Mouse (Mus musculus) urinary bladder, adult 2 months (tissue): ENCODE data around the gene Comt. TPM values are rescaled to one million over a fixed set of nuclear protein-coding genes. Genes with fewer than 3 reads are reported as not detected.

Experiments used
- DNase-seq: peaks from one replicate; pipeline ENCODE4 v3.0.0; 2022; ENCODE audit warnings: low spot score
- polyA plus RNA-seq: library from polyadenylated mRNA; depleted of rRNA; stranded (reverse); fragments of >200 nt; gene quantifications from 2 replicates; pipeline ENCODE4 v1.2.3, GENCODE M21; 2012

The Comt gene
- polyA plus RNA-seq, 1 experiment = 205 TPM

DNA sequence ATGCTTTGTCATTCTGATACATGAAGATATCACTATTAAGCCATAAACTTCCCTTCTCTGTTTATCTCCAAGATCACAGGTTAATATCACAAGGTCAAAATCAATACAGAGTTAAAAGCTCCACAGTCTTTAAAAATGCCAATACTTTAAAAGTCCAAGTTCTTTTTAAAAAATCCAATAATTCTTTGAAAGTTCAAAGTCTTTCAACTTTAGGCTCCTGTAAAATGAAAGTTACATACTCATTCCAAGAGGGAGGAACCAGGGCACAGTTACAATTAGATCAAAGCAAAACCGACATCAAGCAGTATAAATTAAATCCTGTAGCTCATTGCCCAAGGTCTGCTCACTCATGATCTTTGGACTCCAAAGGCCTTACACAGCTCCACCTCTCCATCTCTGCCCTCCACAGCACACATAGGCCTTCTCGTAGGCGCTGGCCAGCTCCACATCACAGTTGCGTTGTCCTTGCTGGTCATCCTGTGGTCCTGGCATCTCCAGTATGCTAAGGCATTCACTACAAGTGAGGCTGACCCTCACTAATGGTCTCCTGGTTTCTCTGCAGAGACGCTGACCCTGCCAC, 6.8 kb upstream of the Comt start:
- DNase-seq = no peak

DNA sequence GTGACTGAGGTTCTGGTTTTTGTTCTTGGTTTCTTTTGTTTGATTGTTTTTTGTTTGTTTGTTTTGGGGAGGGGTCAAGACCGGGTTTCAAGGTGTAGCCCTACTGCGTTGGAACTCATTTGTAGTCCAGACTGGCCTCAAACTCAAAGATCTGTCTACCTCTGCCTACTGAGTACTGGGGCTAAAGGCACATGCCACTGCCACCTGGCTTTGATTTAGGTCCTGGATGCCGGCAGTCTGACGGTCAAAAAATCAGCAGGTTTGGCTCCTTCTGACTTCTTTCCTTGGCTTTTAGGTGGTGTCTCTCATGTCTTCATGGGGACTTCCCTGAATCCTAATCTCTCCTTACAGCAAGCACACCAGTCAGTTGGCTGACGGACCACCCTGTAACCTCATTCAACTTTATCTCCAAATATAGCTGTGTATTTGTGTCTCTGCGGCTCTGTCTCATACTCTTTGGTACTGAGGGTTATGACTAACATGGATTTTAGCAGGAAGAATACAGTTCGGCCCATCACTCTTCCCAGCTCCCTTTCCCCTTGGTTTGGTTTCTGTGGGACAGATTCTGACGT, 4.1 kb upstream of the Comt start:
- DNase-seq = no peak

DNA sequence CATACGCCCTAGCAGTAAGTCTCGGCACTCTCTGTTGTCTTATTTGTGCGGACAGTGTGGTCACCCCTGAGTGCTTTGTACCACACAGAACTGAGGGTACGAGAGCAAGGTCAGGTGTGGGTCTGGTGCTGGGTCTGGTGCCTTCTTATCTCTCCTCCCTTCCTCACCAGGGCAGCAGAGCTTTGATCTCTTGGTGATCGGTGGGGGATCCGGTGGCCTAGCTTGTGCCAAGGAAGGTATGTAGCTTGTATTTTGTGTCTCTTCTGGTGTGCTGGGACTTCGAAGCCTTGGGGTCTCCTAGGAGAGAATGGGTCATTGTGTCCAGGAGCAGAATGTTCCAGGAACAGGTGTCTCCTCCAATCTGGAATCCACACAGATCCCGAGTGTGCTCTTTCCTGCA, 3.0 kb upstream of the Comt start:
- no peak for DNase-seq

DNA sequence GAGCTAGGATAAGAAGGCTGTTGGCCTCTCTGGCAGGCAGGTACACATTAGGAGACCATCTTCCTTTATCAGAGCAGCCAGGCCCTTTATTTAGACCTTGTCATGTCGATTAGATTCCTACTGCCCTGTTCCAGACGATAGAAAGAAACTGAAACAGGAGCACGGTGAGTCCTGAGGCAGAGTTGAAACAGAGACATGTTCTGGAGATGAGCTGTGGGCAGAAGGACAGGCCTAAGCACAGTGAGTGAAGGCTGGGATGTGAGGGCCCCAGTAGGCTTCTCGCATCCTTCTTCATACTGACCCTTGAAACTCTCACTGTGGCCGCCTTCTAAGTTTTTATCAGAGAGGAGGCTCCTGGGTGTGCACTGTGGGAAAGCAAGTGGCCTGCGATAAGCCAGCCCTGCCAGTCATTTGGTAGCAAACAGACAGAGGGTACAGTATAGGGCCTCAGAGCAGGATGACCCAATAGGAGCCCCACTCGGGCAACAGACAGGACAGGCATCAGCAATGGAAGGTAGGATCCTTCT, 1.9 kb upstream of the Comt start:
- DNase-seq = no peak

DNA sequence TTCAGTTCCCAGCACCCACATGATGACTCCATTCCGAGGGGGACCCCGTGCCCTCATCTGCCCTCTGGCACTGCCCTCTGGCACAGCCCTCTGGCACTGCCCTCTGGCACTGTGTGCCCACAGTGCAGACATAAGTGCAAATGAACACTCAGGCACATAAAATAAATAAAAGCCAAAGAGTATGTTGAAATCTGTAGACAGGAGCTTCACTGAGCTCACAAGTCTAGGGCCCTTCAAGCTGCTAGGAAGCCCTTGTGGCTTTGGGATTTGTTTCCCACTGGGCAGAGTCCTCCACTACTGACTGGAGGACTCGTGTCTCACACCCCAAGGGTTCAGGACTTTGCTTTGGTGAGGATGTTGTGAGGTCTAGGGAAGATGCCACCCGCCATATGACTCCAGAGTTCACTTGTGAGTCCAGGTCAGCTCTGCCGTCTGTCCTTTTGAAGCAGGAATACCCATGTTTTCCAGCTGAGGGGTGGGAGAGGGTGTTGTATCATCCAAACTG, 1.4 kb upstream of the Comt start:
- DNase-seq = no peak

GRCm38 (mm10) chr16:18426215-18426791, 349 bp downstream of the Comt start, which contains the start of gene Txnrd2:
Gene Txnrd2, plus strand, starts transcription at chr16:18426384.
- peak; percentile 81 for DNase-seq

GRCm38 (mm10) chr16:18425475-18426214, 1.0 kb downstream of the Comt start:
- DNase-seq = no peak

GRCm38 (mm10) chr16:18424364-18425045, 2.1 kb downstream of the Comt start:
- no peak for DNase-seq

- DNase-seq = no peak
Measured at GRCm38 (mm10) chr16:18423915-18424265, 2.8 kb downstream of the Comt start.

- no peak for DNase-seq
Measured at GRCm38 (mm10) chr16:18423203-18423914, 3.3 kb downstream of the Comt start.

GRCm38 (mm10) chr16:18420571-18420970, 6.1 kb downstream of the Comt start:
- DNase-seq = no peak

GRCm38 (mm10) chr16:18419603-18420026, 7.0 kb downstream of the Comt start:
- DNase-seq = no peak

DNA sequence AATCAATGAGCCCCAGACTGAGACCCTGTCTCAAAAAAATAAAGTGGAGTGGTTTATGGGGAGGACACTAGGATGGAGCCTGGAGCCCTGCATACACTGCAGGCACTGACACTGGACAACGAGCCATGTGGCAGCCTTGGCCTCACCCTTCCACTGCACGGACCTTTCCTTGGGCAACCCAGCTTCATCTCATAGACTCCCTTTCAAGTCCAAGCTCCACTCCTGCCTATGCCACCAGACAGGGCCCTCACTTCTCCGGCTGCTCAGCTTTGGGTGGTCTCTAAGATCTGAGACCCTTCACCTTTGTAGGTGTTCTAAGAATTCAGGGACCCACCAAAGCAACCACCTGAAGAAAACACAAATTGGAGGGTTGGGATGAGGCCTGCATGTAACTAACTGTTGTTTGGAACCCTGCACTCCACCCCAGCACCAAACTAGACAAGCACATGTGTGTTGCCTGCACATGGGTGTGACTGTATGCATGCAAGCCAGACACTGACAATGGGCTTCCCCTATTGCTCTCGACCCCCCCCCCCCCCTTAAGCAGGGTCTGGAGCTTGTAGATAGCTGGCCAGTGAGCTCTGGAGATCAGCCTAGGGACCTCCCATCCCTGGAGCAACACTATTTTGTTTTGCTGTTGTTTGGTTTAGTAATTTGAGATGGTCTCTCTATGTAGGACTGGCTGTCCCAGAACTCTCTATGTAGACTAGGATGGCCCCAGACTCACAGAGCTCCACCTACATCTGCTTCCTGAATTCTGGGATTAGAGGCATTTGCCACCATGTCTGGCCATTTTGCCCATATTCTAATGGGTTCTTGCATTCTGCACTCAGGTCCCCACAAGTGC, 7.7 kb downstream of the Comt start:
- no peak for DNase-seq

GRCm38 (mm10) chr16:18417491-18417890, 9.2 kb downstream of the Comt start:
- DNase-seq = no peak

DNA sequence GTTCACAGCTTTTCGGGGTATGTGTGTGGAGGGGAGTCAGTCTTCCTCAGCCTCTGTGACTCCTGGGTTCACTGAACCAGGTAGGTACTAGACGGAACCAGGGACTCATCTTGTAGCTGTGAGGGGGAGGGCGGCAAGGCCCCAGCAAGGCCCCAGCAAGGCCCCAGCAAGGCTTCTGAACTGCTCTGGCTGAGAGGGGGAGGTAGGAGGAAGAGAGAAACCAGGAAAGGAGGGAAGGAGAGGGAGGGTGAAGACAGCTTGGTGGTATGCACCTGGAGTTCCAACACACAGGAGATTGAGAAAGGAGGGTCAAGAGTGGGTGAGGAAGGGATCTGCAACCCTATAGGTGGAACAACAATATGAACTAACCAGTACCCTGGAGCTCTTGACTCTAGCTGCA, 9.8 kb downstream of the Comt start:
- peak; percentile 21 for DNase-seq

DNA sequence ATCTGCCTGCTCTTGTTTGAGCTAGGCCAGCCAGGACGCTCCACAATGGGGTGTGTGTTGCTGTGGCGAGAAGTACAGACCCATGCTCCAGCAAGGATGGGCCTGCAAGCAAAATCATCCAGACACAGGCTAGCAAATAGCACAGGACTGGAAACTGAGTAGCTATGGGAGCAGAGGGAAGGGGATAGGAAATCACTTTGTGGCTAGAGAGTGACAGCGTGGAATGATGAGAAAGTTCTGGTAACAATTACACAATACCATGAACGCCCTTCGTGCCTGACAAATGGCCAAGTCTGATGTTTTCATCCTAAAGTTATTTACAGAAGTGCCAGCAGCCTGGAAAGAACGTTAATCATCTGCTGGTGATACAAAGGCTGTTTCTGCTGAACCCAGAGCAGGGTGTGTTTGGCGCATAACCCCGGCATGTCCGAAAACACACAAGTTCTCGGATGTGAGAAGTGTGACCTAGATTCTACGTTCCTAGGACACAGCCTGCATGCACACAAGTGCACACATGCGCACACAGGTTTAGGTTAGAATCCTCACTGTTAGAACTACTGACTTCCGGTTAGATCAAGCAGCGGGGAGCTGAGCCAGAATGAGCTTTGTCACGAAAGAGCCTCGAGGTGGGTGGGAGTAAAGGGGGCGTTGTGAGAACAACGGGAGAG, 10.4 kb downstream of the Comt start:
- peak; percentile 32 for DNase-seq

DNA sequence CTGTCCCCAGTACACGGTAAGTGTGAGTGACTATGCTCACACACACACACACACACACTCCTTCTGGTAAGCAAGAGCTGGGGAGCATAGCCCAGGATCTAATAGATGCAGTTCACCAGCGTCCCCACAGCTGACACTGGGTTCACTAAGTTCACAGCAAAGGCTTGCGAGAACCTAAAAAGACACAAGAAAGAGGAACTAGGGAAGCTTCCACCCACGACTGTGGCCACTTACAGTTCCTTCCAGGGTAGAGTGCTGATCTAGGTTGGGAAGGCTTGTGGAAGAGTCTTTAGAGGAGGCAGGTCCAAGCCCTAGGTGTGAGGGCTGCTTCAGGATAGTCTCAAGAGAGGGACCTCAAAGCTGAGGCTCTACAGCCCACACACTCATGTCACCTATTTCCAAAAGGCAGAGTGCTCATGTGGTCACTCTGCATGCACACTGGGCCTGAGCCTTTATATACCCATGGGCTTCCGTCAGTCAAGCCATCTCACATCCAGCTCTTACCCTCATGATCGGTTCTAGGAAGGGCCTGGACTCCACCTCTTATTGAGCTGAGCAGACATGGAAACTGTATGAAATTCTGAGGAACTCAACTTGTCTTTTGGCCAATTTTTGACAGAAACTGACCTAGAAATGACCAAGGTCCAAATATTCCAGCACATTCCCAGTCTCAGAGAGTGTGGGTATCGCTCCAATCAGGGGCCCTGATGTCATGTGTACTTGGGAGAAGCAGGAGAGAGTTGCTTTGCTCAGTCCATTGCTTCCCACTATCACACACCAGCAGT, 13.4 kb downstream of the Comt start:
- no peak for DNase-seq

- DNase-seq = no peak
Measured at GRCm38 (mm10) chr16:18411802-18412476, 14.7 kb downstream of the Comt start.
